Mouse (Mus musculus): Measurements from ENCODE around the gene Gm10142.
"Not testable (repeated sequence)": the region's sequence is repeated elsewhere in the genome, so short reads cannot be mapped to it uniquely, and the experiment has no call there.

Gm10142 gene

DNA sequence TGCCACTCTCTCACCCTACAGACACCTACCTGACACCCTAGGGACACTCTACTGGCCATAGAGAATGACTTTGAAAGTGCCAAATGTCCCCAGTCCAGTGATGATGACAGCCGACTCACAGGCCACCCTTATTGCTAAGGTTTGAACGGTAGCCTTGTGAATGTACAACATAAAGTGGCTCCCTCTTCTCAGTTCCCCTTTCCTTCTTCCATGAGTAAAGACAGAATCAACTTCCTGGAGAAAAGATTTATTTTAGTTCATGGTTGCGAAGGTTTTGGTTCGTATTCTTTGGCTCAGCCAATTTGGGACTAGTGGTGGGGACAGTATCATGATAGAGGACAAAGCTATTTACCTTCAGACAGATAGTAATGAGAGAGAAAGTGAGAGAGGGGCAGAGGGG, 23.3 kb downstream of the Gm10142 start:
- no peak for DNase-seq (ENCODE audit: low spot score in 2 of 2)

DNA sequence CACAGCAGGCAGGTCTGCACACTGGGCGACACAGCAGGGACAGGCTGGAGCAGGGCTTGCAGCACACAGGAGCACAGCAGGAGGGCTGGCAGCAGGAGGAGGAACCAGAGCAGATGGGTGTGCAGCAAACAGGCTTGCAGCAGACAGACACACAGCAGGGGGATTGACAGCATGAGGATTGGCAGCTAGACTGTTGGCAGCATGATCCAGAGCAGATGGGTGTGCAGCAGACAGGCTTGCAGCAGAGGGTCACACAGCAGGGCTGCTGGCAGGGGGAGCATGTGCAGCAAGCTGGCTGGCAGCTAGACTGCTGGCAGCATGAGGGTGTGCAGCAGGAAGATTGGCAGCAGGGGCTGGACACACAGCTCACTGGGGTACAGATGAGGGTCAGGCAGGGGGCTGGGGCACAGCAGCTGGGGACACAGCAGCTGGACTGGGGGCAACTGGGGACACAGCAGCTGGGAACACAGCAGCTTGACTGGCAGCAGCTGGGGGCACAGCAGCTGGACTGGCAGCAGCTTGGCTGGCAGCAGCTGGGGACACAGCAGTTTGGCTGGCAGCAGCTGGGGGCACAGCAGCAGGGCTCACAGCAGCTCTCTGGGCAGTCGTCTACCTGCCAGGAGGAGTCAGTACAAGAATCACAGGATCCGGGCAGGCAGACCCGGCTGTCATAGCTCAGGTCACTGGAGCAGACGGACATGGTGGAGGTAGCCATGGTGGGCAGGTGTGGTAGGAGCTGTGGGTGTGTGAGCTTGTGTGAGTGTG, 26.5 kb downstream of the Gm10142 start, which contains the start of gene Gm18596:
Gene Gm18596, minus strand, starts transcription at position 715 of the 765 bp plus-strand sequence.
- DNase-seq (ENCODE audit: low spot score in 2 of 2) = not testable (repeated sequence)

DNA sequence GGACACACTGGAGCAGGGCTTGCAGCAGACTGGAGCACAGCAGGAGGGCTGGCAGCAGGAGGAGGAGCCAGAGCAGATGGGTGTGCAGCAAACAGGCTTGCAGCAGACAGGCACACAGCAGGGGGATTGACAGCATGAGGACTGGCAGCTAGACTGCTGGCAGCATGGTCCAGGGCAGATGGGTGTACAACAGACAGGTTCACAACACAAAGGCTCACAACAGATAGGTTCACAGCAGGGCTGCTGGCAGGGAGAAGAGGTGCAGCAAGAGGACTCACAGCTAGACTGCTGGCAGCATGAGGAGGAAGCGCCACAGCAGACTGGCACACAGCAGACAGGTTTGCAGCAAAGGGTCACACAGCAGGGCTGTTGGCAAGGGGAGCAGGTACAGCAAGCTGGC, 35.1 kb downstream of the Gm10142 start:
- DNase-seq (ENCODE audit: low spot score in 2 of 2) = not testable (repeated sequence)

DNA sequence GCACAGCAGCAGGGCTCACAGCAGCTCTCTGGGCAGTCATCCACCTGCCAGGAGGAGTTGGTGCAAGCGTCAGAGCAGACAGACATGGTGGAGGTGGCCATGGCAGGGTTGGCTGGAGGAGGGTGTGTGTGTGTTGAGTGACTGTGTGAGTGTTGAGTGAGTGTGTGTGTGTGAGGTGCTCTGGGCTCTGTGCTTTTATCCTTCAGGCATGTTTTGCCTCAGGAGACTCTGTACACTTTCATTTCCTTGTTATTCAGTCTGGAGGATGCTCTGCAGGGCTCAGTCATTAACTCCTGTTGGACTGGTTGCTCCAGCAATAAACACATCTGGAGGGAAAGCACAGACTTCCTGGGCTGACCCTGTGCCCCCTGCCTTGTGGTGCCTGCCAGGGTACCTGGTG, 35.6 kb downstream of the Gm10142 start, which contains the start of gene Gm9736:
Gene Gm9736, minus strand, starts transcription at position 101 of the 400 bp plus-strand sequence.
- not testable (repeated sequence) for DNase-seq (ENCODE audit: low spot score in 2 of 2)

DNA sequence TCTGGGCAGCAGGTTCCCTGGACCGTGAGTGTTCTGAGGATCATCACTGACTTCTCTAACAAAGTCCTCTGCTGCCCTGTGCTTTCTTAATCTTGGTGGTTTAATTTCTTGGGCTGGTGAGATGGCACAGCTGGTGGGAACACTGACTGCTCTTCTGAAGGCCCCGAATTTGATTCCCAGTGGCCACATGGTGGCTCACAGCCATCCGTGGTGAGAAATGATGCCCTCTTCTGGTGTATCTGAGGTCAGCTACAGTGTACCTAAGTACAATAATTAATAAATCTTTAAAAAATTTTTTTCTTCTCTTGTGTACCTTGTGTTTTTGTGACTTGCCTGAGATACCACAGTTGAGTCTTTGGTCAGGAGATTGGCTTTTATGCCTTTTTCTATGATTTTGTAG, 36.7 kb downstream of the Gm10142 start:
- not testable (repeated sequence) for DNase-seq (ENCODE audit: low spot score in 2 of 2)

DNA sequence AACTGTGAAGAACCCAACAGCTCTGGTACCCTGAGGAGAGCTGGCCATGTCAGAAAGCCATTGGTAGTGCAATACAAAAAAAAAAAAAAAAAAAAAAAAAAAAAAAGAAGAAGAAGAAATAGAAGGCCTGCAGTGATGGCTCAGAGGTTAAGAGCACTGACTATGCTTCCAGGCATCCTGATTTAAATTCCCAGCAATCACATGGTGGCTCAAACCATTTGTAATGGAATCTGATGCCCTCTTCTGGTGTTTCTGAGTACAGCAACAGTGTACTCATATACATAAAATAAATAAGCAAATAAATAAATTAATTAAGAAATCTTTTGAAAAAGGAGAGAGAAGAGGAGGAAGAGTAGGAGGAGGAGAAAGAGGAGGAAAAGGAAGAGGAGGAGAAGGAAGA, 37.8 kb downstream of the Gm10142 start:
- DNase-seq (ENCODE audit: low spot score in 2 of 2) = no peak

DNA sequence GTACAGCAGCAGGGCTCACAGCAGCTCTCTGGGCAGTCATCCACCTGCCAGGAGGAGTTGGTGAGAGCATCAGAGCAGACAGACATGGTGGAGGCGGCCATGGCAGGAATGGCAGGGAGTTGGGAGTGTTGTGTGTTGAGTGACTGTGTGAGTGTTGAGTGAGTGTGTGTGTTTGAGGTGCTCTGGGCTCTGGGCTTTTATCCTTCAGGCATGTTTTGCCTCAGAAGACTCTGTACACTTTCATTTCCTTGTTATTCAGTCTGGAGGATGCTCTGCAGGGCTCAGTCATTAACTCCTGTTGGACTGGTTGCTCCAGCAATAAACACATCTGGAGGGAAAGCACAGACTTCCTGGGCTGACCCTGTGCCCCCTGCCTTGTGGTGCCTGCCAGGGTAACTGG, 44.0 kb downstream of the Gm10142 start, which contains the start of gene Gm3233:
Gene Gm3233, minus strand, starts transcription at position 101 of the 400 bp plus-strand sequence.
- DNase-seq (ENCODE audit: low spot score in 2 of 2) = not testable (repeated sequence)
